Mouse (Mus musculus): ENCODE measurements at regions not wholly inside any gene's neighbourhood (a gene's known extent, or its start where the extent isn't known, plus 50 kb on each side); places are given as distances from the start of the nearest gene placed in this dataset.
A peak's percentile ranks its signal among the peaks of the same experiment; 100 is the strongest.

DNA sequence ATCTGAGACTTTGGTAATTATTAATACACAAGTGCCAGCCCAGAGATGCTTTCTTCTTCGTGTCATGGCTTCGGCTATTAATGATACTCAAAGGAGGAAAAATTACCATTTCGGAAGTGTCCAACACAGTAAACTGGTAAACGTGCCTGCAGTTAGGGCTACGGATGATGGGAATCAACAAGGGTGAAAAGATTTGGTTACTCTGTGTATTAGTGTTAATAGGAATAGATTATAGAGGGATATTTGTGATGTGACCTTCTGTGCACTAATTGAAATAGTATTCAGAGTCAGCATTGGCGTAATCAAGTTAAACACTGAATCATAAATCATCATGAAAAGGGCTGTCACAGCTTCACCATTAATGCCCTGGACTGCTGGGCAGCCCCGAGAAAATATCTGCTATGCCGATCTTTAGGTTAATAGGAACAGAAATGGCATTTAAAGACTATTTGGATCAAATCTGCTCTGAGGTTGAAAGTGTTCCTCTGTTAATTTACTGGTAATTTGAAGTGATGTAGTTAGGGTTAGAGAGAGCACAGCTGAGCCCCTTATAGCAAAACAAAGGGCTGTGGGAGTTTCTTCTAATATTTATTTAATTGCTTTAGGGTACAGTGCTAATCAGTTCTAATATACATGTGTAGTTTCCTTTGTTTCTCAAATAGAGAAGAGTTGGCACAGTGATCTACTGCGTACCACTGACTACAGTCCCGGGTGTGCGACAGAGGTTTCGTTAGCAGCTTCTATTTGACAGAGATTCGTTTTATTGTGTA, 160.7 kb downstream of the Rpl36a-ps1 start:
- DNase-seq (ENCODE audit: low spot score): peak; percentile 52

DNA sequence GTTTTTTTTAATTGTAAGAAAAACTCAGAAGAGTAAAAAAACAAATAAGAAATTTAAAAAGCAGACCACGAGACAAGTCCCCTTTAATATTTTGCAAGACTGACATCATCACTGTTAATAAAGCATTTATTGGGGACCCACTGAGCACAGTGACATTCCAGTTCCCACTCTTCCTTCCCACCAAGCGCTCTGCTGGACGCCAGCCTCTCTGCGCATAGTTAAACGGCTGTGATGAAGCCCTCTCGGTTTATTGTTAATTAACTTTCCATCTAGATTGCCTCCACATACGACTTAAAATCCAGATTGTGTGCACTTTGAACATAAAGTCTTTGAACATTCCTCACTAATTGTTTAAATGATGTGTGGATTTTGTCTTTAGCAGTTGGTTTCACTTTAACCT, 161.7 kb downstream of the Rpl36a-ps1 start:
- peak; percentile 59 for DNase-seq (ENCODE audit: low spot score)

DNA sequence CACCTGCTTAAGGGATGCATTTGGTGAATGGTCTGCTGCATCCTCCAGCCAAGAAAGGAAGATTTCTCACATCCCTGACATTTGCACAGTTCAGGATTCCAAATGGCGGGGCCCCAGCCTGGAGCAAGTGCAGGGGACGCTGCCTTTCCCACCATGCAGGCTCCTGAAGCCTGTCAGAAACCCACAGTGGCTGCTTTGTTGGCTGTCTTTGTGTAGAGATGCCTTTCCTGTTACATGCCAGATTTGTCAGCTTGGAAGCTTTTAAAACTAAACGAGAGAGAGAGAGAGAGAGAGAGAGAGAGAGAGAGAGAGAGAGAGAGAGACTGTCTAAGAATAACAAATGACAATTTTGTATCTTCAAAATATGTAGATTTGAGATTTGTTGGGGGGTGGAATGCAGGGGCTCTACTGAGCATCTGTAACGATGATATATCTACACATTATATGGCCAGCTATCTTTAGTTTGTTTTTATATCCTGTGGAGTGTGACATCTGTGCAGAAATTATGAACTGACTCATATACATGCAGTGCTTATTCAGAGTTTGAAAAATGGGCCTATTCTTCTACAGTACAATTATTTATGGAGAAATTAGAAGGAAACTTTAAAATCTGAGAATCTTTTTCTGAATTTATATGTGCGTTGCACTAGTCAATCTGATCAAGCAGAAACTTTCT, 164.0 kb downstream of the Rpl36a-ps1 start:
- peak; percentile 11 for DNase-seq (ENCODE audit: low spot score)

DNA sequence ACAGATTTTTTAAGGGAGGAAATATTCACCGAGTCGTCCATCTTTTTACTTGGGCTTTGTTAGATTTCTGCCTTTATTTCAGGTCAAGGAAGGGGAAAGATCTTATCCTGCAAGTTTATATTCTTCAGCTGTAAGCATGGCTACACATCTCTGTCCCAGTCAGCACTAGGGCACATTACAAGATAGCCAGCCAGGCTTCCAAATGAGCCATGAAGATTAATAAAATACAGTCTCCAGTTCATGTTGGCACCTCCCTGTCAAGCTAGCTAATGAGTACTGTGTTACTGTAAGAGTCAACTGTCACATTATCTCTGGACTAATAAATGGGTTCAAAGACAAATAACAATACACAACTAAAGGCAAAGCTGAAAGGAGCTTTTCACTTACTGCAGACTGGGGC, 166.6 kb downstream of the Rpl36a-ps1 start:
- no peak for DNase-seq (ENCODE audit: low spot score)

DNA sequence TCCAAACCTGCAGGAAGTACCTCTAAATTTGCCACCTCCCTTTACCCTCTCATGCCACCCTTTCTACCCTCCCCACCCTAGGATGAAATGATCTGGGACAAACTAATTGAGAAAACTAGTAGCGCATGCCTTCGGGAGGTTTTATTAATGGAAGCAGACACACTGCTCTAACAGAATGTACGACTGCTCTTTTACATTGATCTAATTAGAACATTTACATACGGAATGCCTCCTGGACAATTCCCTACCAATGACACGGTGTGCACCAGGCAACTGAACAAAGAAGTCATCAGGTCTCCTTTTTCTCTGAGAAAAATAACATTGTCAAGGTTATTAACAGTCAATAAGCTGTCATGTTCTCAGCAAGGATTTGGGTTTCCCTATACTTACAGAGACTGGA, 180.5 kb downstream of the Rpl36a-ps1 start:
- no peak for DNase-seq (ENCODE audit: low spot score)

DNA sequence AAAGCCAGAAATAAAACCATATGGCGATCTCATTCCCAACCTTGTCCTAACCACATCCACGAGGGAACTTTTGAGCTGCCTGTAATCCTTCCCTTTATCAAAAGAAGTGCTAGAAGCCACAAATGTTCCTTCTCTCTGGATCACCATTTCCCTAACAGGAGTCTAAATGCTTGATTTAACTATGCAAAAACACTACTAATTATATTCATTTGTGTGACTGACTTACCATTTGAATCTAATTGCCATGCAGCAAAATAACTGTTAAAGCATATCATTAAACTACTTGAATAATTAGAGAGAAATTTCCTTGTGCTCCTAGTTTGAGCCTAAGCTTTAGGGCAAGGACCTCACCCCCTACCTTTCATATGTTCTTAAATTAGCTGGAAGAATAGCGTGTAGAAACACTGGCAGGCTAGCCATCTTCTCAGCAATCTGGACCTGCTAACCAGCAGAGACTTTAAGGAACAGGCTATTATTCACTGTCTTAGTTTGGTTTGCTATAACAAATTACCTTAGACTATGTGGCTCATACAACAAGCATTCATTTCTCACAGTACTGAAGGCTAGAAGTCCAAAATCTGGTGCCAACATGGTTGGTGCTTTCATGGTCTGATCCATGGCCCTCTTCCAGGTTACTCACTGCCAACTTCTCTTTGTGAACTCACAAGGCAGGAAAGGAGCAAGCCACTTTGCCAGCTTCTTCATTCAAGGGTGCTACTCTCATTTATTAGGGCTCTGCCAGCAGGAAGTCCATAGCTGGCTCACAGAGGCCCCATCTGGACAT, 183.7 kb downstream of the Rpl36a-ps1 start:
- DNase-seq (ENCODE audit: low spot score): no peak

DNA sequence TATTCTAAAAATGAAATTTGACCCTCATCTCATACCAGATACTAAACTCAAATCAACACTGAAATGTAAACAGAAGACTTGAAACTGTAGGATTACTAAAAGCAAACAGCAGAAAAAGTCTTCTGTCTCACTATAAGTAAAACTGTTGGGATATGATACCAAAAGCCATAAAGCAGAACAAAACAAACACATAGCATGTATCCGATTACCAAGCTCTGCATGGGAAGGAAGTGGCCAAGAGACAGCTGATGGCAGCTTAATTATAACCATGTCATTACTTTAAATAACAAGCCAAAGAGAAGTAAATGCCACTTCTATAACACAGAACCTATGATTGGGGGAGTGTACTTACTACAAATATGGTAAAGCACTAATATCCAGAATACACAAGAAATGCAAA, 186.0 kb downstream of the Rpl36a-ps1 start:
- no peak for DNase-seq (ENCODE audit: low spot score)

DNA sequence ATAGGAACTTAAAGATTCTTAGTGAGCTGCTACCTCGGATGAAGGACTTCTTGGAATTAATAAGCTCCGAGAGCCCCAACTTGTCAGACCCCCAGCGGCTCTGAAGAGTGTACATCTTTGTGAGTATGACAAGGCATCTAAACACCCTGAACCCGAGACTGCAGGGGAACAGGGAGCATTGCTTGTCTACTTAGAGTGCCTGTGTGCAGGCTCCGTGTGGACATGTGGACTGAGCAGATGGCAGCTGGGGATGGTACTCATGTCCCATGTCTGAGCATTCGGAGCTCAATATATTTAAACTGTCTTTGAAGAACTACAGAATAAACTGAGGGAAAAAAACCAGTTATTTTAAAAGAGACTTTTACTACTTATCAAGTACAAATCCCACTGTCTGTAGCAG, 189.1 kb downstream of the Rpl36a-ps1 start:
- DNase-seq (ENCODE audit: low spot score): no peak

DNA sequence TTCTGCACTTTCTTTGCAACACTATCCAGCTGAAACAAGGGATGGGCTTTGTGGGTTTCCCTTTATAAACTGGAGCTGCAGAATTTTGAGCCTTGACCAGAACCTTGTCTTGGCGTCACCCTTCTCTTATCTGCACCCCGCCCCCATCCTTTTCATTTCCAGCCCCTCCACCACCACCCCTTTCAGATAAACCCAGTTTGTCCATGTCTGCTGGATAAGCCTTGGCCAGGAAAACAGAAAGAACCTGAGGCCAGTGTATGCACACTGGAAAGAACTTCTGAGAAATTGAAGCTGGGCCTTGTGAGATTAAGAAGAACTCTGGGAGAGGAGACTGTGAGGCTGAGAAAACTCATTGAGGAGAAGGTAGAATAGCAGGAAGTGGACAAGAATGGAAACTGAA, 192.8 kb downstream of the Rpl36a-ps1 start:
- DNase-seq (ENCODE audit: low spot score): no peak

DNA sequence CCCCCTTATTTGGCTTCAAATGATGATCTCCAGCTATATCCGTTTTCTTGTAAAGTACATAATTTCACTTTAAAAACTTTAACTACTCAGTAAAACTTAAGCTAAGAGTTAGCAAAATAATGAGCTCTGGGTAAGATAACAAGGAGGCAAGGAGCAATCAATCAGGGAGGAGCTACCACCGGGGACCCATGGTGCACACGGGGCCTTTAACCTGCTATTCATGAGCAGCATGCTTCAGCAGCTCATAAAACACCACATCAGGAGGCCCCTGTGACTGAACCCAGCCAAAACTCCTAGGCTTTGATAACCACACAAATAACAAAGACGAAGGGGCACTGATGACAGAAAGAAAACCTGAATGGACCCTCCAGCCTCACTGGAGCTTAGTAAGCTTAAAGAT, 202.1 kb downstream of the Rpl36a-ps1 start:
- no peak for DNase-seq (ENCODE audit: low spot score)

DNA sequence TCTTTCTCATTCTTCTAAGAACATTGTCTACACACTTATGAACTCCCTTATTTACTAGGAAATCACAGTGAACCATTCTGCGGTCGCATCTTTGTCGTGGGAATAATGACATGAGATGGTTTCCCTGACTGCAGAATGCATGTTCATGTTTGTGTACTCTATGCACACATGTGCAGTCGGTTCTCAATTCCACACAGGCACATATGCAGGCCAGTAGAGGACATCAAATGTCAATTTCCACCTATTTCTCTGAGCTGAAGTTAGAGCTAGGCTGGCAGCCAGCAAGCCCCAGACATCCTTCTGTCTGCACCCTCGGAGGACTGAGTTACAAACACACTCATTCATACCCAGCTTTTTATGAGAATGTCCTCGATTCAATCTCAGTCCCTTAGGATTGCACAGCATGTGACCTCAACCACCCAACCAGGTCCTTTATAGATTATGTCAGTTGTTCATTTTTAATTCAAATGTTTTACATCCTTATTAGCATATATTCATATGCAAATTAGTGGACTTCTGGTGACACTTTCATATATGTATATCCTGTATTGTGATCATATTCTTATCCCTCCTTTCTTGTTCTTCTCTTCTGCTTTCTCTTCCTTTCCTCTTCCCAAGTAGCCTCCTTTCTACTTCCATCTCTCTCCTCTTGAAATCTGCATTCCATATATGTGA, 202.7 kb downstream of the Rpl36a-ps1 start:
- no peak for DNase-seq (ENCODE audit: low spot score)

DNA sequence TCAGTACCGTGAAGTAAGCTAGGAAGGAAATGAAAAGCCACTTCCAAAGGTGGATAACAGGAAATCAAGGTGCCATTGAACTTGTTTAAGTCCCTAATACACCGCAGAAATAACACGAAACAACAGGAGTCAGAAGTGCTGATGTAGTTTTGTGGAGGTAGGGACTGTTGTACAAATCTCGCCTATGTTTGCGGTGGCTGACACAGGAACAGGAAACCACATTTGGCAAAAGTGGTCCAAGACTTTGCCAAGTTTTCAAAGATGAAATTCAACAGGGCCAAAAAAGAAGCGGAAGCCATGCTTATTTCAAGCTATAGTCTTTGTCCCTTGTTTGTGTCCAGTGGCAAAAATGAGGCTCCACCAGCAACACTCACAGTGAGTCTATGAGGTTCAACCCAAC, 204.3 kb downstream of the Rpl36a-ps1 start:
- DNase-seq (ENCODE audit: low spot score): no peak

DNA sequence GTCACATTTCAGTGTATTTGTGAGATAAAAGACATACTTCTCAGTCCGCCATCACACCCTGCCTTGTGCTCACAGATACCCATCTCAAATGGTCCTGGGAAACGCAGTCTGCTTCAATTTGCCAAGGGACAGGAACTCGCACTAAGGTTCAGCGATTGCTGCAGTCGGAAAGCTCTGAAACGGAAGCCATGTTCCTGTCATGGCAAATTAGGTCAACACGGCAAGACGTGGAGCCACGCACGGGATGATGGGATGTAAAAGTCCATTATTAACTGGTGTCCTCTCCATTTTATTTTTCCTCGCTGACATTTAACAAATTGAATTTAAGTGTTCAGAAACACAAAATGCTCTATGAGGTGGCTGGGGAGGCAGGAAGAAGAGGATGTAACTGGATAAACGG, 212.4 kb downstream of the Rpl36a-ps1 start:
- peak; percentile 60 for DNase-seq (ENCODE audit: low spot score)

DNA sequence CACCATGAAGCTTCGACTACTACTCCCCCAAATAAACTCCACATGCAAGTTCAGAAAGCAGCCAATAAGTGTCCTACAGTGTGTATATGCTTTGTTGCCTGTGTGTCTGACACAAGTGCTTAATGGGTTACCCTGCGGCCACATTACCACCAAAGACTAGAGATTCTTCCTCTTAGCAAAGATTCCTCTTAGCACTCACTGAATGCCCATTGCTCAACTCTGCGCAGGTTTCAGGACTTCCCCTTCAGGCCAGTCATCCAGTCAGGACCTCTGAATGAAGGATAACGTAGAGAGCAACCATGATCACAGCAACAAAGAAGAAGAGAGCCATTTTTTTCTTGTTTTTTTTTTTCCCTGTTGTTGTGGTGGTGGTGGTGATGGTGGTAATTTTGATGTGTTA, 222.0 kb downstream of the Rpl36a-ps1 start:
- no peak for DNase-seq (ENCODE audit: low spot score)

DNA sequence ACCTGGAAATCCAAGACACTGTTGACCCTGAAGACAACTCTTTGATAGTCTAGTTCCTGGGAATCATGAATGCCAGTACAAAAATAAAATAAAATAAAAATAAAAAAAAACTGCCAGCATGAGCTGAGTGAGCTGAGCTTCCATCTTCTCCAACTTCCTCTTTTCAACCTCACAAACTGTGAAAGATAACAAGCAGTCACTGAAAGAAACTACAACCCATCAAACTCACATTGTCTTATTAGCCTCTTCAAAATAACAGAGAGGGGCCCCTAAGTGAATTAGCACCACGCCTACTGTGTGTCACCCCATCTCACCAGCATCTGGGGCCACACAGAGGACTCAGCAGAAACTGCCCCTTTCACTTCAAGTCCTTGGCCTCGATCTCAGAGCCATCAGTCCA, 225.3 kb downstream of the Rpl36a-ps1 start:
- DNase-seq (ENCODE audit: low spot score): no peak

DNA sequence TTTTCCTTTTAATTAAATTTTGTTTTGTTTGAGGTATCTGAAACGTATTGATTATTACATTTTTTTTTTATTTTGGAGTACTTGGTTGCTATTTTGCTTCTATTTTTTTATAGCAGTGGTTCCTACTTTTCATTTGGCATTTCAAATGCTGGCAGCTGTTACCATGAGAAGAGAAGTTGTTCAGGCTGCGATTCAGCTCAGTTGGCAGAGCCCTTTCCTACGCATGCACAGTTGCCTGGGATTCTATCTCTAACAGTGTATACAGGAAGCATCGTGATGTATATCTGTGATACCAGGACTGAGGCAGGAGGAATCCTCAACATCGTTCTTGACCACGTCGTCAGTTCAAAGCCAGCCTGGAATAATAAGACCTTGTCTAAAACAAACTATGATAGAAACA, 226.6 kb downstream of the Rpl36a-ps1 start:
- no peak for DNase-seq (ENCODE audit: low spot score)

DNA sequence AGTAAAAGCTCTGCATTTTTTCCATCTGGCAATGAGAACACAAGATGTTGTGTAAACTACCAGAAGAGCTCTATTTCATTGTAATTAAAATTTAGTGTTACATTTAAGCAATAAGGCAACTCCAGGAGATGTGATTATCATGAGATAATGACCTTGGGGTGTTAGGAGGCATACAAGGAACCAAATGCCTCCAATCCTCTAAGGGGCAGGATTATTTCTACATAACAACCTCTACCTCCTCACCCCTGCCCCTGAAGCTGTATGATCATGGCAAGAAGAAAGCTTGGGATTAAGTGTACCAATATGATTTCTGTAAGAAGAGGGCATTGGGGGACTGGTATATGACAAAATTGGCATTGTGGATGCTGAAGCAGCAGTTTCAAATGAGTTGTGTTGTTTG, 228.8 kb downstream of the Rpl36a-ps1 start:
- DNase-seq (ENCODE audit: low spot score): no peak

DNA sequence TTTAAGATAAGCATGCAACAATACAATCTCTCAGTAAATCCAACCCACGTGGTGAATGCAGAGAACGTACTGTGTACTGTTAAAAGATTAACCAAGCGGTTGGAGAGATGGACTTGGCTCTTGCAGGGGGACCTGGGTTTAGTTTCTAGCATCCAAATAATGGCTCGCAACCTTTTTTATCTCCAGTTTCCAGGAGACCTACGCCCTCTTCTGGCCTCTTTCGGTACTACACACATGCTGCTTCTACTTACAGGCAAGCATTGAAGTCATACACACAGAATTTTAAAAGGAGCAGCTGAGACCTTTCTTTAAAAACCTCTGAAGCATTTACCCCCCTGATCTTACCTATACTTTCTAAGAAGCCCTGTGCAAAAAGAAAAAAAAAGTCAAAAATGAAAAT, 243.4 kb downstream of the Rpl36a-ps1 start:
- DNase-seq (ENCODE audit: low spot score): no peak

DNA sequence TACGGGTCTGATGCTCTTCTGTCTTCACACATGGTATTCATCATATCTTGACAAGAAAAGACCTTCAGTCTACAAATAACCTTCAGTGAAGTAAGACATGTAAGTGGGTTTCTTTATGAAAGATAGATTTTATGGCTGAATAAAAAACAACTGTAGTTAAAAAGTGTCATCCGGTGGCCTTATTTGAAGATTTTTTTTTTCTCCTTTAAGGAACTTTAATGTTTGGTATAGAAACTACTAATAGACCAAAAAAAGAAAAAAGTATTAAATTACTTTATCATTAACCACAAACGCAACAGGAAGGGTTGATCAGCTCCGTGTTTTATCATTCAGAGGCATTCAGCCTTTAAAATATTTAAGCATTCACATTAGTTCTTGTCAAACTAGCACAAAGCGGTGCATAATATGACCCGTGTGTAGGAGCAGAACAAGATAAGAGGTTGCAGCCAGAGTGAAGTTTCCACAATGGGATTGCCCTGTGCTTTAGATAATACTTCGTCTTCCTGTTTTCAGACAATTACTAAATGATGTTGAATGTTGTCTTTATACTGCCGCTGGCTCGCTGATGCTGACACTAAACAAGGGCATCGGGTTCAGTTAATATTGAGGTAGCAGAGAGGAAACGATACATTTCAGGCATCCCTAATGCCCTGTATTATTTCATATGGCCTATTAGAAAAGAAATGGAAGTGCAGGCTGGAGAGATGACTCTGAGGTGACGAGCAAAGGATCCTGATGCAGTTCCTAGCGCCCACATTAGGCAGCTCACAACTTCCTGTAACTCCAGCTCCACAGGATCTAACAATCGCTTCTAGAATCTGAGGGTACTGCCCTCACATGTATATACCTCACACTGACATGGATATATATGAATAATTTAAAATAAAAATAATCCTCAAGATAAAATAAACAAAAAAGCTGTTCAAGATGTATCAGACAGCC, 244.8 kb downstream of the Rpl36a-ps1 start:
- DNase-seq (ENCODE audit: low spot score): no peak

DNA sequence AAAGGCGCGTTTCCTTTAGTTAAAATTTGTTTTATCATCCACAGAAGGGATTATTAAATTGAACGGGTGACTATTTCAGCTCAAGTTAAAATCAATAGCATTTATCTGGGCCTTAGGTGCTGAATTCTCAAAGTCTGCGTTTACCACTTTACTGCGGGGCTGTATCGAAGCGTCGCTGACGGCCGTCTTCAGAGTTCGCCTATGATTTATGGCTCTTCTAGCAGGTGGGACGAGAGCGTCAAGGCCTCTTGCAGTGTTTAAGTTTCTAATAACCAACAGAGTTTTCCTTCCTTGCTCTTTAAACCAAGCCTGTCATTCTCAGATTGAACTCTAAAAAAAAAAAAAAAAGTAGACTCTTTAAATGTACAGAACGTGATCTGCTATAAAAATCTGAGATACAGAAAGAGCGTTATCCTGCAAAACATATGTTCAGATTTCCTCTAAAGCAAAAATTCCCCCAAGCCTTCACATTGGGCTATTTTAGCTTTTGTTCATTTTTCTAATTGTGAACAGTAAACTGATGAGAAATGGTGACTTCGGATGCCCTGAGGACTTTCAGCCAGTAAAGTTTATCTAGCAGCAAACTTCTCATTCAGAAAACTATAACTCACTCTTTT, 246.9 kb downstream of the Rpl36a-ps1 start:
- no peak for DNase-seq (ENCODE audit: low spot score)

DNA sequence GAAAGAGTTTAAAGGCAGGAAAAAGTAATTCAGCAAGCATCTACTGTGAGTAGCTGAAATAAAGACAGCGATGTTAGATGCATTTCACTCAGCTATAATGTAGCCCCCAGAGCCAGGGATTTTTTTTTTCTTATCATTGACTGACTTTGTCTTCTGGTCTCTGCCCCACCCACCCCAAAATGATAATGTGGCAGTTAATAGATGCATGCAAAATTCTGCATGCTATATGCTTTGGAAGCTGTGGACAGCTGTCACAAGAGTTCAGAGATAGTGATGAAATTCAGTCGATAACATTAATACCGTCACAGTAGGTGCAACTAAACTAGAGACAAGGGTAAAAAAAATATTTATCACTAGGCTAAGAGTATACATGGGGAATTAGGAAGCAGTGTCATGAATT, 263.7 kb downstream of the Rpl36a-ps1 start:
- no peak for DNase-seq (ENCODE audit: low spot score)

Measured in retina, embryonic 14.5 days (tissue).